Mouse (Mus musculus): ENCODE results near the gene Tmem8b. TPM values are rescaled to one million over a fixed set of nuclear protein-coding genes. Genes with fewer than 3 reads are reported as not detected.

Gene Tmem8b
- polyA plus RNA-seq (2015; fragmentation: Nextera tagmentation; extraction: Ambion mirVana): 12.1 and 13.8 TPM in 2 replicates

GRCm38 (mm10) chr4:43668782-43669427, at the start of gene Tmem8b, which contains the start of gene Fam221b:
Gene Tmem8b, plus strand, starts transcription at chr4:43668971.
Gene Fam221b, minus strand, starts transcription at chr4:43669145.
- H3K27ac ChIP-seq: peak within 1 kb of the TSS; percentile 21; the same call in 1 of the 2 replicates
- H3K36me3 ChIP-seq (ENCODE audit: poor library complexity, severe bottlenecking): peaks cover 1% of the 10 kb centered on the region; the same call in 1 of the 2 replicates
- WGBS: under 1% methylated on average over 35 of the region's 41 CpGs
- H3K4me3 ChIP-seq: peak within 1 kb of the TSS; percentile 80
- peaks cover 14% of the 10 kb centered on the region for H3K27me3 ChIP-seq
- peak within 1 kb of the TSS; percentile 88 for H3K9ac ChIP-seq
- peak; percentile 97 for ATAC-seq
- H3K4me1 ChIP-seq: peaks cover 37% of the 10 kb centered on the region
- no peaks in the 10 kb centered on the region for H3K9me3 ChIP-seq (replicated peaks)
- peak within 1 kb of the TSS; percentile 94 for H3K4me2 ChIP-seq

GRCm38 (mm10) chr4:43620146-43620778, 48.5 kb upstream of the Tmem8b start:
- no peak overlapping the region for H3K9ac ChIP-seq
- H3K9me3 ChIP-seq (replicated peaks): peaks cover 4% of the 10 kb centered on the region
- no peaks in the 10 kb centered on the region for H3K36me3 ChIP-seq (ENCODE audit: poor library complexity, severe bottlenecking)
- no peaks in the 10 kb centered on the region for H3K4me1 ChIP-seq
- ATAC-seq: no peak
- no peaks in the 10 kb centered on the region for H3K27me3 ChIP-seq
- WGBS: 91% methylated on average over 4 of the region's 4 CpGs
- no peak overlapping the region for H3K4me2 ChIP-seq
- H3K27ac ChIP-seq: no peak overlapping the region
- no peak overlapping the region for H3K4me3 ChIP-seq

- Histone ChIP-seq H3K4me2 (no peak overlapping the region; the same call in 1 of the 2 replicates), H3K27me3 (peaks cover 4% of the 10 kb centered on the region; the same call in 1 of the 2 replicates), H3K9ac (no peak overlapping the region), H3K4me1 (peaks cover 35% of the 10 kb centered on the region), H3K4me3 (no peak overlapping the region), H3K9me3 (replicated peaks) (peaks cover 19% of the 10 kb centered on the region), H3K27ac (no peak overlapping the region), H3K36me3 (ENCODE audit: poor library complexity, severe bottlenecking) (no peaks in the 10 kb centered on the region)
- WGBS: 35% methylated on average over 20 of the region's 20 CpGs
- peak; percentile 39; the same call in 1 of the 2 replicates for ATAC-seq
Observed at GRCm38 (mm10) chr4:43629106-43629817, 39.5 kb upstream of the Tmem8b start.

GRCm38 (mm10) chr4:43630030-43630581, 38.7 kb upstream of the Tmem8b start:
- H3K36me3 ChIP-seq (ENCODE audit: poor library complexity, severe bottlenecking): no peaks in the 10 kb centered on the region
- 2% methylated on average over 5 of the region's 5 CpGs for WGBS
- H3K27me3 ChIP-seq: peaks cover 4% of the 10 kb centered on the region; the same call in 1 of the 2 replicates
- H3K4me1 ChIP-seq: peaks cover 35% of the 10 kb centered on the region
- peak; percentile 76 for ATAC-seq
- H3K4me2 ChIP-seq: peak overlapping the region; percentile 87
- peaks cover 17% of the 10 kb centered on the region for H3K9me3 ChIP-seq (replicated peaks)
- no peak overlapping the region for H3K4me3 ChIP-seq
- H3K27ac ChIP-seq: peak overlapping the region; percentile 76
- no peak overlapping the region for H3K9ac ChIP-seq

GRCm38 (mm10) chr4:43630671-43631045, 38.1 kb upstream of the Tmem8b start:
- peaks cover 35% of the 10 kb centered on the region for H3K4me1 ChIP-seq
- H3K9ac ChIP-seq: peak overlapping the region; percentile 96

GRCm38 (mm10) chr4:43631046-43631955, 37.5 kb upstream of the Tmem8b start, which contains the start of gene Npr2:
Gene Npr2, plus strand, starts transcription at chr4:43631935.
- no peaks in the 10 kb centered on the region for H3K36me3 ChIP-seq (ENCODE audit: poor library complexity, severe bottlenecking)
- 0 out of 2 replicates have a peak, but pooled peaks cover 7% of the 10 kb centered on the region for H3K9me3 ChIP-seq (replicated peaks)
- 1% methylated on average over 43 of the region's 70 CpGs for WGBS
- H3K4me2 ChIP-seq: peak within 1 kb of the TSS; percentile 87
- H3K4me1 ChIP-seq: peaks cover 35% of the 10 kb centered on the region
- ATAC-seq: peak; percentile 60
- H3K4me3 ChIP-seq: peak within 1 kb of the TSS; percentile 68
- peaks cover 4% of the 10 kb centered on the region; the same call in 1 of the 2 replicates for H3K27me3 ChIP-seq
- peak within 1 kb of the TSS; percentile 96 for H3K9ac ChIP-seq
- H3K27ac ChIP-seq: peak within 1 kb of the TSS; percentile 76

More at GRCm38 (mm10) chr4:43630671-43631045, 38.1 kb upstream of the Tmem8b start:
- Histone ChIP-seq H3K4me3 (peak overlapping the region; percentile 68), H3K9me3 (replicated peaks) (0 out of 2 replicates have a peak, but pooled peaks cover 12% of the 10 kb centered on the region), H3K36me3 (ENCODE audit: poor library complexity, severe bottlenecking) (no peaks in the 10 kb centered on the region), H3K27ac (peak overlapping the region; percentile 76), H3K27me3 (peaks cover 4% of the 10 kb centered on the region; the same call in 1 of the 2 replicates), H3K4me2 (peak overlapping the region; percentile 87)
- peak; percentile 32; the same call in 1 of the 2 replicates for ATAC-seq
- 19% methylated on average over 5 of the region's 5 CpGs for WGBS

- Histone ChIP-seq H3K9ac (peak overlapping the region; percentile 96), H3K36me3 (ENCODE audit: poor library complexity, severe bottlenecking) (no peaks in the 10 kb centered on the region), H3K4me3 (peak overlapping the region; percentile 68), H3K27ac (peak overlapping the region; percentile 76), H3K4me2 (peak overlapping the region; percentile 87), H3K4me1 (peaks cover 35% of the 10 kb centered on the region), H3K27me3 (peaks cover 4% of the 10 kb centered on the region; the same call in 1 of the 2 replicates), H3K9me3 (replicated peaks) (no peaks in the 10 kb centered on the region)
- ATAC-seq: no peak; the same call in 1 of the 2 replicates
- 47% methylated on average over 42 of the region's 42 CpGs for WGBS
Observed at GRCm38 (mm10) chr4:43631956-43632920, 36.5 kb upstream of the Tmem8b start.

- Histone ChIP-seq H3K9me3 (replicated peaks) (no peaks in the 10 kb centered on the region), H3K4me2 (peak overlapping the region; percentile 87), H3K9ac (no peak overlapping the region), H3K4me3 (no peak overlapping the region), H3K4me1 (peaks cover 35% of the 10 kb centered on the region), H3K36me3 (ENCODE audit: poor library complexity, severe bottlenecking) (no peaks in the 10 kb centered on the region), H3K27me3 (peaks cover 4% of the 10 kb centered on the region; the same call in 1 of the 2 replicates), H3K27ac (no peak overlapping the region)
- no peak for ATAC-seq
- 85% methylated on average over 8 of the region's 8 CpGs for WGBS
Observed at GRCm38 (mm10) chr4:43633296-43633695, 35.5 kb upstream of the Tmem8b start.

GRCm38 (mm10) chr4:43633736-43634135, 35.0 kb upstream of the Tmem8b start:
- no peak for ATAC-seq
- peak overlapping the region; percentile 87; the same call in 1 of the 2 replicates for H3K4me2 ChIP-seq
- no peak overlapping the region for H3K4me3 ChIP-seq
- peaks cover 4% of the 10 kb centered on the region; the same call in 1 of the 2 replicates for H3K27me3 ChIP-seq
- peaks cover 35% of the 10 kb centered on the region for H3K4me1 ChIP-seq
- WGBS: 90% methylated on average over 2 of the region's 2 CpGs
- no peak overlapping the region for H3K9ac ChIP-seq
- H3K27ac ChIP-seq: no peak overlapping the region
- H3K9me3 ChIP-seq (replicated peaks): no peaks in the 10 kb centered on the region
- no peaks in the 10 kb centered on the region for H3K36me3 ChIP-seq (ENCODE audit: poor library complexity, severe bottlenecking)
